Mouse (Mus musculus) brain, embryonic 14.5 days (tissue): ENCODE data around the gene Fam169b.

Experiments
- CTCF ChIP-seq: fragments of 200-500 bp; IDR thresholded peaks from 2 replicates; pipeline ENCODE4 v1.5.1; 2012; ENCODE audit warnings: inconsistent platforms, mild to moderate bottlenecking, moderate library complexity, borderline replicate concordance; ENCODE audit not compliant: insufficient read depth, insufficient read length; ENCODE audit errors: extremely low read depth
- POLR2A ChIP-seq: fragments of 200-500 bp; IDR thresholded peaks from 2 replicates; pipeline ENCODE4 v1.6.1; 2012; ENCODE audit warnings: mild to moderate bottlenecking, inconsistent platforms, borderline replicate concordance; ENCODE audit not compliant: poor library complexity, insufficient read depth, insufficient read length, severe bottlenecking; ENCODE audit errors: extremely low read depth

DNA sequence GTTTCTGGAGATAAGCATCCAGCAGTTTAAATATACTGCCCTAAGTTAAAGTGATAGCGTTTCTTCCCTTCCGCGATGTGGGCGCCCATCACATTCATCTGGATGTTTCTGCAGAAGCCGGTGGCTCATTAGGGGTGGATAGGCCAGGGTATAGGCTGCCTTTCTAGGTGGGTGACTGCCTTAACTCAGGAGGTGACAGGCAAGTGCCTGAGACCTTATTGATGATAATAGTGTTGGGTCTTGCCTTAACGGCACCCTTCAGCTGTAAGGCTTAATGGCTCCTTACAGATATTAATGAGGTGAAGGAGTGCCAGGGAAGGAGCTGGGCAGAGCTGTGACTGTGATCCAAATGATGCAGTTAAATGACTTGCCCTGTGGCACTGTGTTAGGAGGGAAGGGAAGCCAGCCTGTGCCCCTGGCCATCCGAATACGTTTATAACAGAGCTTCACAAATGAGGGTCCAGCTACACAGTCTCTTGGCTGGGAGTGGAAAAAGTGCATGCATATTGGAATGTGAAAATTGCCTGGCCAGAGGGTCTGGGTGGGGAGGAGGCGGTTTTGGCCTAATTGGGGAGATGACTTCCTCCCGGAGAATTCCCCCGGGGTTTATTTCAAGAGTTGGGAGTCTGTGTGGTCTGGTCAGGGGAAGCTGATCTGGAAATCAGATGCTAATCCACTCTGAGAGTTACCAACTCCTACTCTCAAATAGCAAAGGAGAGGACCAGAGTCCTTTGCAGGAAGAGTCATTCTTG is 81.9 kb downstream of the Fam169b start:
- TF ChIP-seq POLR2A (no peak), CTCF (no peak)
